Mouse (Mus musculus): ENCODE data around the gene Sf3a2. TPM values are rescaled to one million over a fixed set of nuclear protein-coding genes. Genes with fewer than 3 reads are reported as not detected.
"Not testable (repeated sequence)": the region's sequence is repeated elsewhere in the genome, so short reads cannot be mapped to it uniquely, and the experiment has no call there.

Gene Sf3a2
- polyA plus RNA-seq, 1 experiment from 2014 or later, result 44.7 TPM

- H3K4me3 ChIP-seq (ENCODE audit: low read length), result no peak overlapping the region
- ATAC-seq, result no peak
- H3K9me3 ChIP-seq (ENCODE audit: control insufficient read depth, low read length), result no peaks in the 10 kb centered on the region
- H3K27me3 ChIP-seq (replicated peaks; ENCODE audit: control insufficient read depth, insufficient read depth, low read length), result no peaks in the 10 kb centered on the region
- no peak overlapping the region for H3K27ac ChIP-seq (ENCODE audit: low read depth, low read length)
- H3K36me3 ChIP-seq (ENCODE audit: control insufficient read depth, insufficient read depth, low read length), result peaks cover 8% of the 10 kb centered on the region
- 87% methylated on average over 2 of the region's 2 CpGs for WGBS
- H3K4me1 ChIP-seq (ENCODE audit: control insufficient read depth, insufficient read depth, low read depth, low read length), result peaks cover 12% of the 10 kb centered on the region
- H3K4me2 ChIP-seq (ENCODE audit: low read length), result no peak overlapping the region
- H3K9ac ChIP-seq (ENCODE audit: low read depth, low read length), result no peak overlapping the region
Observed at GRCm38 (mm10) chr10:80824827-80825226, 26.8 kb downstream of the Sf3a2 start.

DNA sequence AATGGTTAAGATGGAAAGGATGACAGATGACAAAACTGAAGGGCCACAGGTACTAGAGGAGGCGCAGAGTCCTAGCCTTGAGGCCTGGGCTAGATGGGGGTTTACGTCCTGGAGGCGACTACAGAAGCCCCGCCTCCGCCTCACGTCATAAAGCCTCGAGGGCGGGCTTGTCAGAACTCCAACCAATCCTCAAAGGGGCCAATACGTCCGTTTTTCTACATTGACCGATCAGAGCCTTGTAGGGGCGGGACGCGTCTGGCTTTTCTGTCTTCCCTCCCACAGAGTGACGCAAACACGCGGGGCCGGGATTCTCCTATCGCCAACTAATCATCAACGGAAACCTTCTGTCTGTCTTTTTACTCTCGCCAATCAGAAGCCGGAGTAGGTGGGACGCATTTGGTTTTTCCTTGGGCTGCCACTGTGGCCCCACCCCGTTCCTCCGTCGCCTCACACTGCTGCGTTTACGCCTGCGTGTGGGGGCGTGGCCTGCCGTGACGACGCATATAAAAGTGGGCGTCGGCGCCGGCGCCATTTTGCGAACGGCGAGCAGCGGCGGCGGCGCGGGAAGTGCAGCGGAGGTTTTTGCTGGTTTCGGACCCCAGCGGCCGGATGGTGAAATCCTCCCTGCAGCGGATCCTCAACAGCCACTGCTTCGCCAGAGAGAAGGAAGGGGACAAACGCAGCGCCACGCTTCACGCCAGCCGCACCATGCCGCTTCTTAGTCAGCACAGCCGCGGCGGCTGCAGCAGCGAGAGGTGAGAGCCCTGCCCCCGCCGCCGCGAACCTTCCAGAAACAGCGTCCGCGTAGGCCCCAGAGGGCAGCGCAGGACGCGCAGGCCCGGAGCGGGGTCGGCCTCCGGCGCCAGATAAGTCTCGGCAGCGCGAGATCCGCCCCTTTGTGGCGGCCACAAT lies 28.4 kb downstream of the Sf3a2 start, which contains the start of gene Oaz1:
TSS of gene Oaz1 (plus strand) at position 506 of the 912 bp plus-strand sequence.
- Histone ChIP-seq H3K9ac (ENCODE audit: low read depth, low read length) (peak within 1 kb of the TSS; percentile 92), H3K4me2 (ENCODE audit: low read length) (peak within 1 kb of the TSS; percentile 98), H3K4me1 (ENCODE audit: control insufficient read depth, insufficient read depth, low read depth, low read length) (peaks cover 12% of the 10 kb centered on the region), H3K4me3 (ENCODE audit: low read length) (peak within 1 kb of the TSS; percentile 77), H3K27me3 (replicated peaks; ENCODE audit: control insufficient read depth, insufficient read depth, low read length) (no peaks in the 10 kb centered on the region), H3K36me3 (ENCODE audit: control insufficient read depth, insufficient read depth, low read length) (peaks cover 11% of the 10 kb centered on the region), H3K27ac (ENCODE audit: low read depth, low read length) (peak within 1 kb of the TSS; percentile 92), H3K9me3 (ENCODE audit: control insufficient read depth, low read length) (no peaks in the 10 kb centered on the region)
- 0% methylated on average over 63 of the region's 82 CpGs for WGBS
- ATAC-seq, result peak; percentile 98

DNA sequence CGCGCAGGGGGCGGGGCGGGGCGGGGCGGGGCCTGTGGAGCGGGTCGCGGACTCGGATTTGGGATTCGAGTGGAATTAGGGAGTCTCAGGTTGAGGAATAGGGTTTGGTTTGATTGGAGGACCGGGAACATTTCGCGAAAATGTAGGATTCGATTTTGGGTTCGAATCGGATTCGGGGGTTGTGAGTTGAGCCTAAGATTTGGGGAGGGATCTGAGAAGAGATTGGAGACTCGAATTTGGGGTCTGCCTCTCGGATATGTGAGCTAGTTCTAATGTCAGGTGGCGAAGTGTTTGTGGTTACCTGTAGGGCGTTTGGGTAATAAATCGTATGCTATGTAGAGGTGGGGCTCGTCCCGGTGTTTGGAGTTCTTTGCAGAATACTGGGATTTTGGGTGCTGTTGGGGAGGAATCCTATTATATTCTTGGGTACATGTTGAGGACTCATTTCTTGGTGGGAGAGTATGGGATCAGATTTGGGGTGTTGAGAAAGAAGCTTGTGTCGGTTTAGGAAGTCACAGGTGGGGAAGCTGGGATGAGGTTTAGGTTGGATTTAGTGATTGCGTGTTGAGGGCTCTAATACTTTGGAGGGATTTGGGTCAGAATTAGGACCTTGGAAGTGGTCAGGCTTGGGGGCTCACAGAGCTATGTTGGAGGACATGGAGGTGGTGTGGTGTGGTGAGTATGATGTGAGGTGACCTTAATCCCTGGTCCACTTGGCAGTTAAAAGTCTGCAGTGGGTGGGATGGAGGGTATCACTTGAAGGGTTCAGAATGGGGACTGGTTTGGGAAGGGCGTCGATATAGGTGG lies 29.3 kb downstream of the Sf3a2 start:
- ATAC-seq, result no peak
- Histone ChIP-seq H3K4me2 (ENCODE audit: low read length) (peak overlapping the region; percentile 98), H3K27me3 (replicated peaks; ENCODE audit: control insufficient read depth, insufficient read depth, low read length) (no peaks in the 10 kb centered on the region), H3K27ac (ENCODE audit: low read depth, low read length) (peak overlapping the region; percentile 92), H3K9me3 (ENCODE audit: control insufficient read depth, low read length) (no peaks in the 10 kb centered on the region), H3K4me1 (ENCODE audit: control insufficient read depth, insufficient read depth, low read depth, low read length) (peaks cover 12% of the 10 kb centered on the region), H3K9ac (ENCODE audit: low read depth, low read length) (peak overlapping the region; percentile 92), H3K4me3 (ENCODE audit: low read length) (peak overlapping the region; percentile 77), H3K36me3 (ENCODE audit: control insufficient read depth, insufficient read depth, low read length) (peaks cover 11% of the 10 kb centered on the region)
- WGBS, result 7% methylated on average over 28 of the region's 29 CpGs

GRCm38 (mm10) chr10:80827870-80828420 lies 29.9 kb downstream of the Sf3a2 start:
- Histone ChIP-seq H3K4me1 (ENCODE audit: control insufficient read depth, insufficient read depth, low read depth, low read length) (peaks cover 12% of the 10 kb centered on the region), H3K4me3 (ENCODE audit: low read length) (peak overlapping the region; percentile 77), H3K27me3 (replicated peaks; ENCODE audit: control insufficient read depth, insufficient read depth, low read length) (no peaks in the 10 kb centered on the region), H3K9ac (ENCODE audit: low read depth, low read length) (peak overlapping the region; percentile 92), H3K9me3 (ENCODE audit: control insufficient read depth, low read length) (no peaks in the 10 kb centered on the region), H3K27ac (ENCODE audit: low read depth, low read length) (no peak overlapping the region), H3K4me2 (ENCODE audit: low read length) (peak overlapping the region; percentile 98), H3K36me3 (ENCODE audit: control insufficient read depth, insufficient read depth, low read length) (peaks cover 11% of the 10 kb centered on the region)
- ATAC-seq, result no peak
- 76% methylated on average over 10 of the region's 10 CpGs for WGBS

GRCm38 (mm10) chr10:80828587-80828986 lies 30.6 kb downstream of the Sf3a2 start:
- H3K9ac ChIP-seq (ENCODE audit: low read depth, low read length); H3K27ac ChIP-seq (ENCODE audit: low read depth, low read length); H3K9me3 ChIP-seq (ENCODE audit: control insufficient read depth, low read length); ATAC-seq; H3K27me3 ChIP-seq (replicated peaks; ENCODE audit: control insufficient read depth, insufficient read depth, low read length): not testable (repeated sequence)
- H3K4me2 ChIP-seq (ENCODE audit: low read length), result peak overlapping the region; percentile 98
- peak overlapping the region; percentile 77; the same call in 1 of the 2 replicates for H3K4me3 ChIP-seq (ENCODE audit: low read length)
- peaks cover 12% of the 10 kb centered on the region for H3K4me1 ChIP-seq (ENCODE audit: control insufficient read depth, insufficient read depth, low read depth, low read length)
- peaks cover 11% of the 10 kb centered on the region for H3K36me3 ChIP-seq (ENCODE audit: control insufficient read depth, insufficient read depth, low read length)
- WGBS, result 79% methylated on average over 9 of the region's 9 CpGs

DNA sequence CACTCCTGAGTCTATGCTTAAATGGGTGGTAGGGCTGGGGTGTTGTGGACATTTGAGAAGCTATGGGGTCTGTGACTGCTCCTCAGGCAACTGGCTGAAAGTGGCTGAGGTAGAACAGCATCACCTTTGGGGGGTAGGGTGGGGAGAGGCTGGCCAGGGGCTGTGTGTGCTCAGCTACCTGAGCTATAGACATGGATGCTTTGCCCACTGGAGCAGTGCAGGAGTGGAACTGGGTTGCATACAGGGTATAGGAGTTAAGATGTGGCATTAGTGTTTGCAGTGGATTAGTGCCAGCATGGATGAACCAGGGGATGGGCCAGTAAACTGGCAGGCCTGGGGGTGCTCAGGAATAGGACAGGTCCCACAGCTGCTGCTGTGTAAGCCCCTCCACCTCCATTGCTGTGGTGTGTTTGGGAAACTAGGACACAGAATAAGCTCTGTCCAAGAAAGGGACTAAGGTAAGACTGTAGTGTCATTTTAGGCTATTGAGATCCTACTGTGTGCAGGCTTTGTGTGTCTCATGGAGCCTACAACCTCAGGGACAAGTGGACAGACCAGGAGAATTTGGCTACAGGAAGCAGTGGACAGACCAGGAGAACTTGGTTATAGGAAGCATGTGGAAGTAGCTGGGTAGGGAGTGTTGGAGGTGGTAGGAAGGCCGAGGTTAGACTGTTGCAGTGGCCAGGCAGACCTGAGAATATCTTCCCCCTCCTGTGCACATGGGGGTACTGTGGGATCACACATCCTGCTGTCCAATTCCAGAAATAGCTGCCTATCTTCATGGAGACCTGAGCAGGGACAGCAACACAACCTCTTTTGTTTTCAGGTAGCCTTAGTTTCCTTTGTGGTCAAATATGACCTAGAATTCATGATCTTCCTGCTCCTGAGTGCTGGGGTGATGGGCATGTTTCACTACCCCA lies 31.6 kb downstream of the Sf3a2 start:
- Histone ChIP-seq H3K9ac (ENCODE audit: low read depth, low read length) (no peak overlapping the region), H3K4me1 (ENCODE audit: control insufficient read depth, insufficient read depth, low read depth, low read length) (peaks cover 12% of the 10 kb centered on the region), H3K27ac (ENCODE audit: low read depth, low read length) (no peak overlapping the region), H3K27me3 (replicated peaks; ENCODE audit: control insufficient read depth, insufficient read depth, low read length) (peaks cover 10% of the 10 kb centered on the region), H3K4me2 (ENCODE audit: low read length) (no peak overlapping the region), H3K9me3 (ENCODE audit: control insufficient read depth, low read length) (0 out of 2 replicates have a peak, but pooled peaks cover 1% of the 10 kb centered on the region), H3K4me3 (ENCODE audit: low read length) (no peak overlapping the region), H3K36me3 (ENCODE audit: control insufficient read depth, insufficient read depth, low read length) (peaks cover 14% of the 10 kb centered on the region)
- 88% methylated on average over 1 of the region's 1 CpGs for WGBS
- ATAC-seq, result no peak

GRCm38 (mm10) chr10:80831136-80831535 lies 33.1 kb downstream of the Sf3a2 start:
- Histone ChIP-seq H3K4me3 (ENCODE audit: low read length) (no peak overlapping the region), H3K27me3 (replicated peaks; ENCODE audit: control insufficient read depth, insufficient read depth, low read length) (peaks cover 21% of the 10 kb centered on the region), H3K9ac (ENCODE audit: low read depth, low read length) (no peak overlapping the region), H3K27ac (ENCODE audit: low read depth, low read length) (no peak overlapping the region), H3K4me2 (ENCODE audit: low read length) (no peak overlapping the region), H3K4me1 (ENCODE audit: control insufficient read depth, insufficient read depth, low read depth, low read length) (peaks cover 12% of the 10 kb centered on the region), H3K36me3 (ENCODE audit: control insufficient read depth, insufficient read depth, low read length) (peaks cover 19% of the 10 kb centered on the region), H3K9me3 (ENCODE audit: control insufficient read depth, low read length) (0 out of 2 replicates have a peak, but pooled peaks cover 4% of the 10 kb centered on the region)
- WGBS, result 8% methylated on average over 9 of the region's 9 CpGs
- ATAC-seq, result no peak

DNA sequence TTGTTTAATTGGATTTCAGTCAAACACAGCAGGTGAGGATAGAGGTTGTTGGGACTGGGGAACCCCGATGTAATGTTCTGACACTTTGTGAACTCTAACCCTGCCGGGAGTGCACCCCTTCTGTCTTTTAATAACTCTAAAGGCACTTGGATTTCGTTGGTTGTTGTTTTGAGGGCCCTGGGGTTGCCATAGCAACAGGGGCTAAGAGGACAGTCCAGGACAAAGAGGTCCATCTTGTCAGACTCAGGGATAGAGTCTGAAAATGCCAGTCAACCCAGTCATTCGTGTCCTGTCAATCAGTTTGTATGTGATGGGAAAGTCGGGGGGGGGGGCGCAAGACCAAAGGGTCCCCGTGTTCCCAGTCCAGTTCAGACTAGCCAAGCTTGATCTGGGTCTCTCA lies 34.8 kb downstream of the Sf3a2 start:
- ATAC-seq, result no peak
- Histone ChIP-seq H3K27me3 (replicated peaks; ENCODE audit: control insufficient read depth, insufficient read depth, low read length) (peaks cover 21% of the 10 kb centered on the region), H3K4me1 (ENCODE audit: control insufficient read depth, insufficient read depth, low read depth, low read length) (peaks cover 8% of the 10 kb centered on the region), H3K9me3 (ENCODE audit: control insufficient read depth, low read length) (0 out of 2 replicates have a peak, but pooled peaks cover 4% of the 10 kb centered on the region), H3K4me2 (ENCODE audit: low read length) (no peak overlapping the region), H3K4me3 (ENCODE audit: low read length) (no peak overlapping the region), H3K9ac (ENCODE audit: low read depth, low read length) (no peak overlapping the region), H3K36me3 (ENCODE audit: control insufficient read depth, insufficient read depth, low read length) (peaks cover 19% of the 10 kb centered on the region), H3K27ac (ENCODE audit: low read depth, low read length) (no peak overlapping the region)
- WGBS, result 48% methylated on average over 7 of the region's 7 CpGs
